Mouse (Mus musculus): Measurements from ENCODE around the gene Ctdsp2.

The Ctdsp2 gene

GRCm38 (mm10) chr10:126978277-126978994 lies at the start of gene Ctdsp2:
TSS of gene Ctdsp2 (plus strand) at chr10:126978717.
- peak; percentile 100 for DNase-seq (ENCODE audit: low spot score)

GRCm38 (mm10) chr10:126928819-126929206 lies 49.7 kb upstream of the Ctdsp2 start:
- peak; percentile 77 for DNase-seq (ENCODE audit: low spot score)

- no peak for DNase-seq (ENCODE audit: low spot score)
Measured at GRCm38 (mm10) chr10:126929543-126929942, 49.0 kb upstream of the Ctdsp2 start.

GRCm38 (mm10) chr10:126930270-126931121 lies 48.0 kb upstream of the Ctdsp2 start:
- peak; percentile 25 for DNase-seq (ENCODE audit: low spot score)

- DNase-seq (ENCODE audit: low spot score): peak; percentile 19
Measured at GRCm38 (mm10) chr10:126931123-126931759, 47.3 kb upstream of the Ctdsp2 start.

- no peak for DNase-seq (ENCODE audit: low spot score)
Measured at GRCm38 (mm10) chr10:126931760-126932139, 46.8 kb upstream of the Ctdsp2 start.

GRCm38 (mm10) chr10:126934561-126934960 lies 44.0 kb upstream of the Ctdsp2 start:
- DNase-seq (ENCODE audit: low spot score): no peak

GRCm38 (mm10) chr10:126935121-126935520 lies 43.4 kb upstream of the Ctdsp2 start:
- DNase-seq (ENCODE audit: low spot score): no peak

- DNase-seq (ENCODE audit: low spot score): no peak
Measured at GRCm38 (mm10) chr10:126935556-126936381, 42.7 kb upstream of the Ctdsp2 start.

GRCm38 (mm10) chr10:126940949-126941348 lies 37.6 kb upstream of the Ctdsp2 start:
- no peak for DNase-seq (ENCODE audit: low spot score)

GRCm38 (mm10) chr10:126945531-126945930 lies 33.0 kb upstream of the Ctdsp2 start:
- no peak for DNase-seq (ENCODE audit: low spot score)

- no peak for DNase-seq (ENCODE audit: low spot score)
Measured at GRCm38 (mm10) chr10:126949824-126950223, 28.7 kb upstream of the Ctdsp2 start.

- DNase-seq (ENCODE audit: low spot score): no peak
Measured at GRCm38 (mm10) chr10:126950572-126950971, 27.9 kb upstream of the Ctdsp2 start.

- DNase-seq (ENCODE audit: low spot score): no peak
Measured at GRCm38 (mm10) chr10:126952375-126952774, 26.1 kb upstream of the Ctdsp2 start.

GRCm38 (mm10) chr10:126953029-126953471 lies 25.5 kb upstream of the Ctdsp2 start:
- DNase-seq (ENCODE audit: low spot score): no peak

- DNase-seq (ENCODE audit: low spot score): no peak
Measured at GRCm38 (mm10) chr10:126956692-126957358, 21.7 kb upstream of the Ctdsp2 start.

- peak; percentile 49 for DNase-seq (ENCODE audit: low spot score)
Measured at GRCm38 (mm10) chr10:126957359-126958107, 21.0 kb upstream of the Ctdsp2 start.

GRCm38 (mm10) chr10:126960496-126960895 lies 18.0 kb upstream of the Ctdsp2 start:
- DNase-seq (ENCODE audit: low spot score): no peak

- no peak for DNase-seq (ENCODE audit: low spot score)
Measured at GRCm38 (mm10) chr10:126961757-126962156, 16.8 kb upstream of the Ctdsp2 start.

- DNase-seq (ENCODE audit: low spot score): peak; percentile 72
Measured at GRCm38 (mm10) chr10:126962271-126962965, 16.1 kb upstream of the Ctdsp2 start.

Measured in lung, postnatal 25 days (tissue).